Mouse (Mus musculus): Measurements from ENCODE around the gene Fam207a.

Gene Fam207a

DNA sequence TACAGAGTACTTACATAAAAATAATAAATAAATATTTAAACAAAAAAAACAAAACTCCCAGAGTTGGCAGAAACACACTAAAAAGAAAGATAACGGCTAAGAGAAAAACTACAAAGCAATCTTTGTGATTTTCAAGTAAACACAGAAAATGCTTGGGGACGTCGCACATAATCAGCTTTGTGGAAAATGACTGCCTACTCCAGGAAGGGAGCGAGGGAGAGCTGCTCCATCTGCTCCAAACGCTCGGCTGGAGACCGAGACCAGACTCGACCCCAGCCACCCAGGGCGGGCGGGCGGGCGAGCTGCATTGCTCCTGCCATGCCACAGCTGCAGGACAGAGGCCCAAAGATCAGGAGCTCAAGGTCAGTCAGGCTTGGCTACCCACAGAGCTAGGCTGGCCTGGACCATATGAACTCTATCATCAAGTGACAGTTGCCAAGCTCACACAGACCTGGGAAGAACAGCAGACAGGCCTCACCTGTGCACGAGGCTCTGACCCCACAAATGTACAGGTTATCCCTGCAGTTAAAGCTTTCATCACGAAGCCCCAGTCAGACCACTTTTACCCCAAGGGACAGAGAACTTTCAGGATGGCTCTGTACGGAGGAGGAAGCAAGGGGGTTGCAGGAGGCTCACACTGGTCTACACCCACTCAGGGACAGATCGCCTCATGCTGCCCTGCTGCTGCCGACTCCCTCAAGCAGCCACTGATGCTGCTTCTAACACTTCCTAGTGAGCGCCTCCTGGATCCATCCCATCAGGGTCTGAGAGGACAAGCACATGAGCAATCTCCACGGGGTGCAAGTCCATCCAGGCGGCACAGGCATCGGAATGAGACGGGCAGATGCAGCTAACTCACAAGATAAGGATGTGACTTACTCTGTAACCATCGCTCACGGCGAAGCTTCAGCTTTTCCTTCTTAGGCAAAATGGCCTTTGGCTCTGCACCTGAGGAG, 12.3 kb downstream of the Fam207a start:
- DNase-seq (ENCODE audit: low spot score) = no peak

DNA sequence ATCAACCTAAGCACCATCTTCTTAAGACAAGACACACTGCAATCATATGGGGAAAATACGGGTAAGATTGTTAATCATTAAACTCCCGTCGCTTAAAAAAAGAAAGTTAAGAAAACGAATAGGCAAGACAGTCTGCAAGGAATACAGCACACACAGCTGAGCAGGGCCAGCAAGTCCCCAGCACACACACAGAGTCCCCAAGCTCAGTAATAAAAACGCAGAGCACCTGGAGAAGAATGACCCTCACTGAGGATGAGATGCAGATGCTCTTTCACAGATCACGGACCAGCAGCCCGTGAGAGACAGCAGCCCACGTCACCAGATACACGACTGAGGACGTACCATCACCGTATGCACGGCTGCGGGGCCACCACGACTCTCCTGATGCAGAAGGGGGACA, 14.9 kb downstream of the Fam207a start:
- DNase-seq (ENCODE audit: low spot score) = no peak

DNA sequence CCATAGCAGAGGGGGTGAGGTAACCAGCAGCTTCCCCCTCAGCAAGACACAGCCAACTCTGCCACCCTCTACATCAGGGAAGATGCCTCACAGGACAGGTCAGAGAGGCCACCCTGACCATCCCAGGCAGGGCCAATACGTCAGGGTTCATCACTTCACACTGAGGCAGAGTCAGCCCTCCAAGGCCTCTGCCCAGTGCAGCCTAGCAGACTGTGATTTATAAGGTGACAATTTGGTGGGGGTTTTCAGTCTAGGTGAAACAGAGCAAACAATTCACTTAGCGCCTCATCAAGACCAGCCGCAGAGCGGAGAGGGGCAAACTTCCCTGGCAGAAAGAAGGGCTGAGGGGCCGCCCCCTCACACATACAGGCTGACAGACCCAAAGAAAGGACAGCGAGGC, 17.3 kb downstream of the Fam207a start:
- no peak for DNase-seq (ENCODE audit: low spot score)

DNA sequence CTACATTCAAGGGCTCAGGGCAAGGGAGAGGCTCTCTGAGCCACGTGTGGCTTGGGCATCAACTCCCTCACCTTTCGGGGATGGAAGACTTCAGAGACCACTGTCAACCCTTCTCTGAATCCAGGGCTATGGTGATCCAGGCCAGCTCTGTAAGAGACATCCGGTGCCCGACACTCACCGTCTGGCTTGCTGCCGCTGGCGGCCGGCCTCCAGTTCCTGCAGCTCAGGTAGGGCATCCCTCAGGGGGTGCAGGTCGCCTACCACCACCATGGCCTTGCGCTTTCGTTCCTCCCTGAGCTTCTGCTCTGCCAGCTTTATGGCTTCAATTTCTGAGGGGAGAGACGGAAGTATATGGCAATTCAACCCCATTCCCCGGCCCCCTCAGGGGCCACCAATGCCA, 18.4 kb downstream of the Fam207a start:
- DNase-seq (ENCODE audit: low spot score) = no peak

DNA sequence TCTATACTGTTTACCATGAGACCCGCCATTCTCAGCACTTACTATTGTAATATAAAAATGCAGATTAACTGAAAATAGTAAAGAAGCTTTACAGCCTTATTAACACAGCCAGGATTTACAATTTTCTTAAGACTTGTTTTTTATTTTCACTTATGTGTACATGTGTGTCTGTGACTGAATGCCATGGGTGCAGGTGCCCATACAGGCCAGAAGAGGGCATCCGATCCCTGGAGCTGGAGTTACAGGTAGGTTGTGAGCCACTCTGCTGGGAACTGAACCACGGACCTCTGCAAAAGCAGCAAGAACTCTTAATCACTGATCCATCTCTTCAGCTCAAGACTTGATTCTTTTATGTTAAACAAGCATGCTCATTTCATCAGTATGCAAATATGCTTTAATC, 22.7 kb downstream of the Fam207a start:
- no peak for DNase-seq (ENCODE audit: low spot score)

DNA sequence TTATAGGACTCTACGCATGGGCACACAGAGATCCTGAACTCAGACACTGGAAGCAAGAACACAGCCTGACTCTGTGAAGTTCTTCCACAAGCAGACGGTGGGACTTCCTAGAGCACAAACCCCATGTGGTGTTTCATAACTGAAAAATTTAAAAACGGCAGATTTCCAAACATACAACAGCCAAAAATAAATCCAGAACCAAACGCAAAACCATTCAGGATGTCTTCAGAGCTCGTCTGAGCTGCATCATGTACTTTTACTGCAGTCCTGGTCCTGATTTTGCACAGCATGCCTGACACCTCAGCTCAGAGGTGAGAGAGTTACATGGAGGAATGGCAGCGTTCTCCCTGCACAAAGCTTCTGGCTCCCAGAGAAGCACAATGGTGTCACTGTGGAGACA, 24.0 kb downstream of the Fam207a start:
- DNase-seq (ENCODE audit: low spot score) = no peak

DNA sequence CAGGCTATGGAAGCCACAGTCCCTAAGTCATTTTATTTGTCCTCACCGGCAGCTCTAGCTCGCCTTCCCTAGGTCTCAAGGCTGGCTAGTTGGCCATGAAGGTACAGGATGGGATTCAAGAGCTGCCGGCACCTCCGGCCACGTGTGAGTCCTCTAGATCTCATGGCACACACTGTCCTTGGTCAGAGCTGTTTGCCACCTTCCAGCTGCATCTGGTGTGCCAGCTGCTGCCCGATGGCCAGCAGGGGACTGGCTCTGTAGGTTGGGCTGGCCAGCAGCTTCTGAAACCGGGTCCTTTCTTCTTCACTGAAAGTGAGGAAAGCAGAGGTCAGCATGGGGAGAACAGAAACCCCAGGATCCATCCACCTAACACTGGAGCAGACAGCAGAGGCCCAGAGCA, 27.4 kb downstream of the Fam207a start:
- no peak for DNase-seq (ENCODE audit: low spot score)

DNA sequence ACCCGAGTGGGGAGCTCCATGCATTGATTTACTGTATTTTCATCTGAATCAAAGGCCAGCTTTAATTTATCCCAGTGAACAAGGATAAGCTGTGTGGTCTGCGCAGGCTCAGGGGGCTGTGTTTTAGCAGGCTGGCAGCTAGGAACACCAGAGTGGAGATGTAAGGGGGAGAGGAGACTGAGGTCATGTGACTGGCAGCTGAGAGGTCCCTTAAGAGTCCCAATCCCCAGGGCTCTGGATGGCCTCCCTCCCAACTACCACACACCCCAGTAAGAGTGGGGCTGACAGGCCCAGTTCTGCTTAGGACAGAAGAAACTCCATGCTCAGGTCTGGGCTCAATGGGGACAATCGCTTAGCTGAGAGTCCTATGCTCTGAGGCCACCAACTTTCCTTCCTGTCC, 29.8 kb downstream of the Fam207a start:
- no peak for DNase-seq (ENCODE audit: low spot score)

DNA sequence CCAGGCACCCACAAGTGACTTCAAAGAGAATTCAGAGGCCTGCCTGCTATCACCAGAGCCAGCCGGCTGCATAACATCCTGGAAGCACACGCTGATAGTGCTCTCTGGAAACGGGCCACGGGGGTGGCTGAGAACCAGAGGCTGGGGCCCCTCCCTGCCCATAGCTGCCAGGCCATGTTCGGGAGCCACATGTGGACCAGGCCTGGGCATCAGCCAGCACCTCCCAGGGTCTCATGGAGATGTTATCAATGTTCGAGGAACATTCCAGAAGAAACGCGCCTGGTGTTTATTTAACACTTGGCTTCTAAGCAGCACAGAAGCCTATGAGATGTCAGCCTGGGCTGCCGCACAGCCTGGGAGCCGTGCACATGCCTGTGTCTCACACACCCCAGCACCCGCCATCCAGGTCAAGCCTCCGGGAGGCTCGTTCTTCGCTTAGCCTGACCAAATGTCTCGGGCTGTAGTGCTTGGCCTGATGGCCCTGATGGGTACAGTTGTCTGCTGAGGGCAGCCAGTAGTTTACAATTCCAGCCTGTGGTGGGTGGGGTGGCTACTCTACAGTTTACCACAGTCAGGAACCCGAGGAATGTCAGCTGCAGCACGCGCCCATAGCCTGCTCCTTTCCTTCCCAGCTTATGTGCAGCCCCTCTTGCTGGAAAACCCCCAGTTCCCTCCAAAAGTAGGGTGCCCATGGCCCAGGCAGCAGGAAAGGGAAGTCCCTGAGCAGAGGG, 31.2 kb downstream of the Fam207a start:
- DNase-seq (ENCODE audit: low spot score) = peak; percentile 31

DNA sequence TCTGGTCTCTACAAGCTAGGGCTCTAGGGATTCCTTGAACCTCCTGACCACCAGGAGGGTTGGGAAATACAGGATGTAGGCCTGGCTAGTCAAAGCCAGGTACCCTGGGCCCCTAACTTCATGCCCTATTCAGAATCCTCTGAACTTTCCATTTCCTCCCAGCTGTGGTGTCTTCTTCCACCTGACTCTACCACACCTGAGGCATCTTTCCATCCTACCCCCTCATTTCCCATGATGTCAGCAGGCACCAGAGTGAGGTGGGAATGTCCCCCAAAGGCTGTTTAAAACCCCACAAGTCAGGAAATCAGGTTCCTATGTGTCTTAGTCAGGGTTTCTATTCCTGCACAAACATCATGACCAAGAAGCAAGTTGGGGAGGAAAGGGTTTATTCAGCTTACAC, 33.8 kb downstream of the Fam207a start:
- no peak for DNase-seq (ENCODE audit: low spot score)

DNA sequence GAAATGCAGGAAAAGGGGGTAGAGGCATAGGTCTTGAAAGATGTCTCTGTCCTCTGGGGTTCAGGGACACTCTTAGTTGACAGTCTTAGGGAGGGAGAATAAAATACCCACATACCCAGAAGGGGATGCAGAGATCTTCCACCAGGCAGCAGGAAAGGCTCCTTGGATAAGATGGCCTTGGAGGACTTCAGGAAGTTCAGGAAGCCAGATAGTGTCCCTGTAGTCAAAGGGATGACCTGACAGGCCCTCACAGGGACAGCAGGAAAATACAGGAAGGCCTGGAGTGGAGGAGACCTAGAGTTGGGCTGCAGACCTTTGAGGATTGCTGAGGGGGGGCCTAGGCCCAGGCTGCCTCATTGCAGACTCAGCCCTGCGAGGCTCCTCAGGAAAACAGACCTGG, 35.6 kb downstream of the Fam207a start:
- DNase-seq (ENCODE audit: low spot score) = no peak

DNA sequence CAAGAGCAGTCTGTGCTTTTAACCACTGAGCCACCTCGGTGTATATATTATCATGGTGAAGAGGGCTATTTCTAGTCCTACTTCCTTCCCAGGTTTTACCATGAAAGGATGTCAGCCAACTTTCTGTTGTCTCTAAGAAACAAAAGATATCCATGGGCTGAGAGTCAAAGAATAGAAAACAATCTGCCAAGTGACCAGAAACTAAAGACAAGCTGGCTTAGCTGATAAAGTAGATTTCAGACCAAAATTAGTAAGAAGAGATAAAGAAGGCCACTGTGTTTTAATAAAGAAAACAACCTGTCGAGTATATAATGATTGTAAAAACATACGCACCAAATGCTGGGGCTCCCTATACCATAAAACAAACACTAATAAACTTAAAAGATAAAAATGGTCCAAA, 38.7 kb downstream of the Fam207a start:
- no peak for DNase-seq (ENCODE audit: low spot score)

DNA sequence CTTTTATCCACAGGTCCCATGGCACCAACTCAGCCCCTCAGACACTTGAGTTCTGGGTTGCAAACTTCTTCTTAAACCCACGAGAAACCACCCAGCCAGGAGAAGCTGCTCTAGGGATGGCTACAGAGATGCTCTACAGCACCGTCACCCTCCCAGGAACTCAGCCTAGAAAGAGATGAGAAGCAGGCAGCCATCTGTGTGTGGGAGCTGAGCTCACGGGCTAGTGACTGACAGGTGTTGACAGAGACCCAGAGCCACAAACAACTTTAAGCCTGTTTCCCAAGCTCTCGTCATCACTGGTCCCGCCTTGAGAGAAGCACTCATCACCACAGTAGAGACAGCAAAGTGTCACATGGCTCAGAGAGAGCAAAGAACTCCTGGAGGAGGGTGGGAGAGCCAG, 43.4 kb downstream of the Fam207a start:
- no peak for DNase-seq (ENCODE audit: low spot score)

DNA sequence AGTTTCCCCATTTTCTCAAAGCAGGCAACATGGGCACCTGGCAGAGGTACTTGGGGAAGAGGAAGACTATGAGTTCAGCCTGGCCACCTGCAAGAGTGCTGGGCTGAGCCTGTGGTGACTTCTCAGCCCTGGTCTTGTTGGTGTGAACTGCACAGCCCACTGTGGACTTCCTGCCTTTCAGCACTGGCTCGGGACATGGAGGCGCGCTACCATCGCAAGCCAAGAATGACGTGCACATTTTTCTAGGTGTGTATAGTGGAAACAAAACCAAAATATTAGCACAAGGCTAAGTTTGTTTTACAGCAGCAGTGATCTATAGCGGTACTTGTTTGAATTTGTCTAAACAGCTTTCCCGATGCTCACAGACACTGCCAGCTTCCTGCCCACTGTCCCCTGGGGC, 44.1 kb downstream of the Fam207a start:
- no peak for DNase-seq (ENCODE audit: low spot score)

DNA sequence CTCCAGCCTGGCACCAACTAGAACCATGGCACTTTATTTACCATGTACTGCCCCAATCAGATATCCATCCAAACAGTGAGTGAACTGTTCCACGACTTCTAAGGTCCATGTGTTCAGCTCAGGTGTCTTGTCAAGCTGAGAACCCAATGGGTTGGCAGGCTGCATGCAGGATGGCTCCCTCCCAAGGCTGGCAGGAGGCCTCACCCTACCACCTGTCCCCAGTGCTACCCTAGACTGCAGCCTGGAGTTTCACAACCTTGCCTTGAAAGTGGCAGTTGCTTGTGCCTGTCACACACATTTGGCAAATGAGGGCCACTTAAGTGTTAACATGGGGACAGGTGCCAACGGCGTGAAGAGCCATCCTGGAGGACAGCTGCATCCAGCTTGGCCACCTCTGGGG, 44.8 kb downstream of the Fam207a start:
- no peak for DNase-seq (ENCODE audit: low spot score)

DNA sequence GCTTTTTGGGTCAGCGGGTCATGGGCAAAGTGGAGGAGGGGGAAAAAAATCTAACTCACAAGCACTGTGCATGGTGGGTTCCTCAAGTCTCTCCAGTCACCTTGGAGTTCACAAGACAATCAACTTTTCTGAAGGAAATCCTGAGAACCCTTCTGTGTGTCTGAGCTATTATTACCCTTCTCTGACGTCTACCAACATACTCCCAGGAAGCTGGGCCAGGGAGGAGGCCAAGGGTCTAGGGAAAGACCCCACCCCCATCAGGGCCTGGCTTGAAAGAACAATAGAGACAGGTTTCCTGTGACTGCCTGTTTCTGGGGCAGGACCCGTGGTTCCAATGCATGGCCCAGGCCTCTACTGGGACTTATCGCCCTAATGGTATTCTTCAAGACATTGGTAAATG, 46.9 kb downstream of the Fam207a start:
- no peak for DNase-seq (ENCODE audit: low spot score)

DNA sequence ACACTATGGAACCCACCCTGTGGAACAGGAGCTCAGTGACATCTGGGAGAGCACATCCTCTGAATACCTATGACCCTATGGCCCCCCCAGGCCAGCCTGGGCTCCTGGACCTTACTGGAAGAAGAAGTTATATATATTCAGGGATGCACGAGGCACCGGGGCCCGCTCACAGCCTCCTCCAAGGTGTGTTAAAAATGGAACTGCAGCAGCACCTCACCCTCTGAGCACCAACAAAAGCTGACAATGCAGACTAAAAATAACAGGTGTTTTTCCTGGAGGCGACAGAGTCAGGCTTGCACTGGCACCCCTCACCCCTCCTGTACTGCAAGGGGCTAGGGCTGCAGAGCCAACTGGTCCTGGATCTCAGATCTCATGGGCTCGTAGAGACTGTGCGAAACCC, 48.2 kb downstream of the Fam207a start:
- no peak for DNase-seq (ENCODE audit: low spot score)

DNA sequence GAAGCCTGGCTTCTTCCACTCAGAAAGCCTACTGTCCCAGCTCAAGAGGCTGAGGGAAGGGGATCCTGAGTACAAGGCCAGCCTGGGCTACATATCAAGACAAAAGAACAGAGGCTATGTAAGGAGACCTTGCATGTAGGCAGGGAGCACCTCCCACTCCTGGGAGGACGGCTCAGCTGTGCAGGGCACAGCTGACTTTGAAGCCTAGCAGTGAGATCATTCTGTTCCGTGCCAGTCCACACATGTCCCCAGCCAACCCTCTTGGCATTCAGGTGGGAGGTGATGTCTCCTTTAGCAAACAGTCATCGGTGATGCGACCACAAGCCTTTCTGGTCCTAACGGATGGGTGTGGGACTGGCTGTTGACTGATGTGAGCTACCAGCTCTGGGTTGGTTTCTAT, 49.7 kb downstream of the Fam207a start:
- no peak for DNase-seq (ENCODE audit: low spot score)

DNA sequence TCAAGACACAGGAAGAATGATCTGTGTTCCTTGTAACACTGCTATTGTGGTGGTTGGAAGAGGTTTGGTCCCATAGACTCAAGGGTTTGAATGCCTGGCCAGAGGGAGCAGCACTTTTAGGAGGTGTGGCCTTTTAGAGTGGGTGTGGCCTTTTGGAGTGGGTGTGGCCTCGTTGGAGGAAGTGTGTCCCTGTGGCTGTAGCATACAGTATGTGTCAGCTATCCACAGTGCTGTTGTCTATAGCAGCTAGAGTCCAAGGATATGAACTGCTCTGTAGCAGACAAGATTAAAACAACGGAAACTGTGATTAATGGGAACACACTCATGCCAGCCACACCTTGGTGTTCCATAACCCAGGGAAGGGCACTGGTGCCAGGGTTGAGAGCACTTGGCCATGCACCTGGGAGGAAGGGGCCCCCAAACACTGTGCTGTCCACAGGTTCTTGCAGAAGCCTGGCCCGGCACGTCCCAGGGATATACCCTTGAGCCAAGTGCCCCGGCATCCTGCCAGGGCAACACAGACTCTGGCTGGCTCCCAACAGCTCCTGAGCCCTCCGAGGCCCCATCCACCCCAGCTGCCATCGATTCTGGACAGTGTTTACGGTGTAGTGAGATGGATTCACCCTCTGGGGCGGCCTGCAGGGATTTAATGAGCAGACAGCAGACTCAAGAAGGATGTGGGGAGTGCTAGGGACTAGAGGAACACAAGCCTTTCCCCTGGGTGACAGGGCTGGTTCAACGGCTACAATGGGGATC, 51.2 kb downstream of the Fam207a start:
- DNase-seq (ENCODE audit: low spot score) = peak; percentile 21

DNA sequence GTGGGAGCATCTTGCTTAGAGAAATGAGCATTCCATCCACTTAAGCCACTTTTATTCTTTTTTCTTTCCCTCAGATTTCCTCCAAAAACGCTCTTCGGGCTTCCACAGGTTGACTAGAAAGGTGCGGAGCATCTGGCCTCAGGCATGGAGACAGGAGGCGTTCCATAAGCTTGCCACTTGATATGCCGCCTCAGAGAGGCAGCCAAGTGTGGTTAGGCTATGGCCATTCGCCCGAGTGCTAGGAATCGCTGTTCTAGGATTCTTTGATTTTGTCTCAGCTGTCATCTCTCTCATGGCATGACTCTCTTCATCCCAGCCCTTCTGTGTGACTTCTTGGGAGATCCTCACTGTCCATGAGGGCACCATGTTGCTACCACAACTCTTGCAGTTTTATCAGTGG, 54.4 kb downstream of the Fam207a start:
- no peak for DNase-seq (ENCODE audit: low spot score)

DNA sequence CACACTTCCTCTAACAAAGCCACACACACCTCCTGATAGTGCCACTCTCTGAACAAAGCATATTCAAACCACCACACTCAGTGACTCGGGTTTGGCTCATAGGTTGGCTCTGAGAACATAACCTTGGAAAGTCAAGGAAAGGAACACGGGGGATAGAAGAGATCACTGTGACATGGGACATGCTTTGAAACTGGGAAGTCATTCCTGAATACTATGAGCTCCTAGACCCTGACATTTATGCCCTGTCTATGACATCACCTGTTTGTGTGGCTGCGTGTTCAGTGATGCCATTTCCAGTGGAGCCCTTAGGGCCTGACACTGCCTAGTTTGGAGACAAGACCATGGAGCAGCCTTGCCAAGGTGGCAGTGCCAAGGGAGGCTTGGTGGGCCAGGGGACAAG, 57.9 kb downstream of the Fam207a start:
- DNase-seq (ENCODE audit: low spot score) = no peak

DNA sequence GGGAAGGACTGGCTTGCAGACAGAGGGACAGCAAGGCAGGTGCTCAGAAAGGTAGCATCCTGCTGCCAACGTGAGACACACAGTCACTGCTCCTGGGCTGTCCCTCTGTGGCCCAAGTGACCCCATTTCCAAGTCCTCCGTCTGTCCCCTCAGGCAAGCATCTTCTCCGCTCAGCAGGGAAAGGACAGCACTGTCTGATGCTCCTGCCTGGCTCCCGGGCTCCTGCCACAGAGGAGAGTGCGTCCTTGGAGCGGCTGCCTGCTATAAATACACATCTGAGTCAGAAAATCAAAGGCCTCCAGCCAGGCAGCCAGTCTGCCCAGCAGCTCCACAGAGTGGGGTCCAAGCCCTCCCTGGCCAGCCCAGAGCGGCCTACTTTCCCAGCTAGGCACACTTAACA, 59.1 kb downstream of the Fam207a start:
- no peak for DNase-seq (ENCODE audit: low spot score)
